Mouse (Mus musculus): ENCODE results near the gene Hist1h2bb. TPM values are rescaled to one million over a fixed set of nuclear protein-coding genes. Genes with fewer than 3 reads are reported as not detected.
A peak's percentile ranks its signal among the peaks of the same experiment; 100 is the strongest.

Gene Hist1h2bb
- polyA plus RNA-seq, 1 experiment from 2014 or later, result 3.8 TPM

- Histone ChIP-seq H3K4me3 (replicated peaks) (no peak overlapping the region), H3K27me3 (no peaks in the 10 kb centered on the region), H3K36me3 (no peaks in the 10 kb centered on the region), H3K4me1 (peaks cover 4% of the 10 kb centered on the region; the same call in 1 of the 2 replicates), H3K27ac (no peak overlapping the region), H3K9me3 (replicated peaks) (no peaks in the 10 kb centered on the region), H3K9ac (no peak overlapping the region), H3K4me2 (no peak overlapping the region)
- 0 out of 2 replicates have a peak, but pooled peaks have one; percentile 56 for ATAC-seq (replicated peaks; ENCODE audit: low FRiP score)
- 24% methylated on average over 8 of the region's 8 CpGs for WGBS
Observed at GRCm38 (mm10) chr13:23730479-23730878, 16.1 kb upstream of the Hist1h2bb start.

- no peak overlapping the region for H3K4me2 ChIP-seq
- H3K4me1 ChIP-seq, result peaks cover 4% of the 10 kb centered on the region; the same call in 1 of the 2 replicates
- no peak overlapping the region for H3K27ac ChIP-seq
- 25% methylated on average over 8 of the region's 8 CpGs for WGBS
- ATAC-seq (replicated peaks; ENCODE audit: low FRiP score), result no peak
- H3K27me3 ChIP-seq, result no peaks in the 10 kb centered on the region
- no peaks in the 10 kb centered on the region for H3K9me3 ChIP-seq (replicated peaks)
- H3K36me3 ChIP-seq, result no peaks in the 10 kb centered on the region
- no peak overlapping the region for H3K9ac ChIP-seq
- H3K4me3 ChIP-seq (replicated peaks), result no peak overlapping the region
Observed at GRCm38 (mm10) chr13:23732156-23732804, 14.3 kb upstream of the Hist1h2bb start.

- 80% methylated on average over 5 of the region's 5 CpGs for WGBS
- Histone ChIP-seq H3K9ac (no peak overlapping the region), H3K4me2 (no peak overlapping the region), H3K36me3 (no peaks in the 10 kb centered on the region), H3K27ac (no peak overlapping the region), H3K4me1 (peaks cover 16% of the 10 kb centered on the region), H3K9me3 (replicated peaks) (no peaks in the 10 kb centered on the region), H3K27me3 (no peaks in the 10 kb centered on the region), H3K4me3 (replicated peaks) (no peak overlapping the region)
- no peak for ATAC-seq (replicated peaks; ENCODE audit: low FRiP score)
Observed at GRCm38 (mm10) chr13:23737091-23737490, 9.4 kb upstream of the Hist1h2bb start.

GRCm38 (mm10) chr13:23738041-23738440 is 8.5 kb upstream of the Hist1h2bb start:
- whole genome bisulfite sequencing, result 20% methylated on average over 4 of the region's 4 CpGs
- ATAC-seq (replicated peaks; ENCODE audit: low FRiP score), result no peak
- peaks cover 16% of the 10 kb centered on the region for H3K4me1 ChIP-seq

GRCm38 (mm10) chr13:23738677-23739068 is 7.9 kb upstream of the Hist1h2bb start, which contains the start of gene Hist1h1c:
Gene Hist1h1c, plus strand, starts transcription at chr13:23738808.
- H3K4me3 ChIP-seq (replicated peaks), result peak within 1 kb of the TSS; percentile 61
- peak within 1 kb of the TSS; percentile 100 for H3K27ac ChIP-seq
- WGBS, result under 1% methylated on average over 38 of the region's 38 CpGs
- no peaks in the 10 kb centered on the region for H3K36me3 ChIP-seq
- peak within 1 kb of the TSS; percentile 80 for H3K9ac ChIP-seq
- peak; percentile 93 for ATAC-seq (replicated peaks; ENCODE audit: low FRiP score)
- H3K9me3 ChIP-seq (replicated peaks), result no peaks in the 10 kb centered on the region
- H3K4me2 ChIP-seq, result peak within 1 kb of the TSS; percentile 89
- peaks cover 16% of the 10 kb centered on the region for H3K4me1 ChIP-seq
- H3K27me3 ChIP-seq, result no peaks in the 10 kb centered on the region

More at GRCm38 (mm10) chr13:23738041-23738440, 8.5 kb upstream of the Hist1h2bb start:
- H3K9ac ChIP-seq, result 0 out of 2 replicates have a peak overlapping the region, but pooled peaks have one; percentile 80
- peak overlapping the region; percentile 100 for H3K27ac ChIP-seq
- H3K4me2 ChIP-seq, result peak overlapping the region; percentile 89
- H3K9me3 ChIP-seq (replicated peaks), result no peaks in the 10 kb centered on the region
- no peaks in the 10 kb centered on the region for H3K36me3 ChIP-seq
- H3K4me3 ChIP-seq (replicated peaks), result peak overlapping the region; percentile 61
- H3K27me3 ChIP-seq, result no peaks in the 10 kb centered on the region

GRCm38 (mm10) chr13:23739069-23739921 is 7.2 kb upstream of the Hist1h2bb start:
- WGBS, result 0% methylated on average over 39 of the region's 39 CpGs
- Histone ChIP-seq H3K4me3 (replicated peaks) (peak overlapping the region; percentile 61), H3K36me3 (no peaks in the 10 kb centered on the region), H3K4me1 (peaks cover 19% of the 10 kb centered on the region), H3K9me3 (replicated peaks) (no peaks in the 10 kb centered on the region), H3K27ac (peak overlapping the region; percentile 100), H3K4me2 (peak overlapping the region; percentile 89), H3K27me3 (no peaks in the 10 kb centered on the region), H3K9ac (peak overlapping the region; percentile 80)
- ATAC-seq (replicated peaks; ENCODE audit: low FRiP score), result peak; percentile 95

- Histone ChIP-seq H3K9ac (peak overlapping the region; percentile 80), H3K4me1 (peaks cover 19% of the 10 kb centered on the region), H3K27ac (peak overlapping the region; percentile 100), H3K9me3 (replicated peaks) (no peaks in the 10 kb centered on the region), H3K27me3 (no peaks in the 10 kb centered on the region), H3K4me2 (peak overlapping the region; percentile 89), H3K4me3 (replicated peaks) (peak overlapping the region; percentile 61), H3K36me3 (no peaks in the 10 kb centered on the region)
- ATAC-seq (replicated peaks; ENCODE audit: low FRiP score), result no peak
- WGBS, result under 1% methylated on average over 14 of the region's 14 CpGs
Observed at GRCm38 (mm10) chr13:23739922-23740252, 6.6 kb upstream of the Hist1h2bb start.

- peak overlapping the region; percentile 89 for H3K4me2 ChIP-seq
- peak overlapping the region; percentile 100 for H3K27ac ChIP-seq
- H3K9ac ChIP-seq, result peak overlapping the region; percentile 80
- H3K9me3 ChIP-seq (replicated peaks), result no peaks in the 10 kb centered on the region
- H3K36me3 ChIP-seq, result no peaks in the 10 kb centered on the region
- WGBS, result 22% methylated on average over 13 of the region's 13 CpGs
- ATAC-seq (replicated peaks; ENCODE audit: low FRiP score), result no peak
- H3K4me3 ChIP-seq (replicated peaks), result peak overlapping the region; percentile 61
- H3K4me1 ChIP-seq, result peaks cover 19% of the 10 kb centered on the region
- H3K27me3 ChIP-seq, result no peaks in the 10 kb centered on the region
Observed at GRCm38 (mm10) chr13:23740256-23740840, 6.2 kb upstream of the Hist1h2bb start.

- ATAC-seq (replicated peaks; ENCODE audit: low FRiP score), result no peak
- H3K4me3 ChIP-seq (replicated peaks), result peak overlapping the region; percentile 61
- 47% methylated on average over 5 of the region's 5 CpGs for WGBS
Observed at GRCm38 (mm10) chr13:23740910-23741309, 5.6 kb upstream of the Hist1h2bb start.

GRCm38 (mm10) chr13:23742007-23742406 is 4.5 kb upstream of the Hist1h2bb start:
- Histone ChIP-seq H3K4me2 (no peak overlapping the region), H3K4me1 (peaks cover 19% of the 10 kb centered on the region), H3K9me3 (replicated peaks) (no peaks in the 10 kb centered on the region), H3K4me3 (replicated peaks) (no peak overlapping the region), H3K27me3 (no peaks in the 10 kb centered on the region), H3K9ac (no peak overlapping the region), H3K36me3 (no peaks in the 10 kb centered on the region), H3K27ac (no peak overlapping the region)
- ATAC-seq (replicated peaks; ENCODE audit: low FRiP score), result no peak

More at GRCm38 (mm10) chr13:23740910-23741309, 5.6 kb upstream of the Hist1h2bb start:
- Histone ChIP-seq H3K27me3 (no peaks in the 10 kb centered on the region), H3K36me3 (no peaks in the 10 kb centered on the region), H3K27ac (peak overlapping the region; percentile 100), H3K4me1 (peaks cover 19% of the 10 kb centered on the region), H3K4me2 (peak overlapping the region; percentile 89), H3K9ac (peak overlapping the region; percentile 80; the same call in 1 of the 2 replicates), H3K9me3 (replicated peaks) (no peaks in the 10 kb centered on the region)

- no peak overlapping the region for H3K4me3 ChIP-seq (replicated peaks)
- H3K4me2 ChIP-seq, result no peak overlapping the region
- H3K9me3 ChIP-seq (replicated peaks), result no peaks in the 10 kb centered on the region
- 86% methylated on average over 5 of the region's 5 CpGs for WGBS
- no peak overlapping the region for H3K9ac ChIP-seq
- no peaks in the 10 kb centered on the region for H3K27me3 ChIP-seq
- H3K4me1 ChIP-seq, result peaks cover 27% of the 10 kb centered on the region
- no peak for ATAC-seq (replicated peaks; ENCODE audit: low FRiP score)
- H3K27ac ChIP-seq, result peak overlapping the region; percentile 4; the same call in 1 of the 2 replicates
- H3K36me3 ChIP-seq, result no peaks in the 10 kb centered on the region
Observed at GRCm38 (mm10) chr13:23743215-23743614, 3.3 kb upstream of the Hist1h2bb start.

- 48% methylated on average over 4 of the region's 4 CpGs for WGBS
- no peaks in the 10 kb centered on the region for H3K36me3 ChIP-seq
- H3K4me3 ChIP-seq (replicated peaks), result peak overlapping the region; percentile 52
- H3K9ac ChIP-seq, result no peak overlapping the region
- no peaks in the 10 kb centered on the region for H3K9me3 ChIP-seq (replicated peaks)
- no peaks in the 10 kb centered on the region for H3K27me3 ChIP-seq
- no peak for ATAC-seq (replicated peaks; ENCODE audit: low FRiP score)
- peak overlapping the region; percentile 66 for H3K4me2 ChIP-seq
- H3K4me1 ChIP-seq, result peaks cover 32% of the 10 kb centered on the region
- H3K27ac ChIP-seq, result peak overlapping the region; percentile 100
Observed at GRCm38 (mm10) chr13:23743963-23744362, 2.6 kb upstream of the Hist1h2bb start.

Data from kidney, embryonic 15.5 days (tissue).